Mouse (Mus musculus) urinary bladder, postnatal 0 days (tissue): ENCODE measurements around the gene 4930516K23Rik. TPM values are rescaled to one million over a fixed set of nuclear protein-coding genes. Genes with fewer than 3 reads are reported as not detected.

Source experiments
- polyA plus RNA-seq: library from polyadenylated mRNA; unstranded; fragments of >200 nt; fragmentation: Nextera tagmentation; extraction: Ambion mirVana; gene quantifications from 2 replicates; pipeline ENCODE4 v1.2.1, GENCODE M21; 2015

4930516K23Rik gene
- not detected in 2 replicates for polyA plus RNA-seq

GRCm38 (mm10) chr7:104061345-104061744 lies at the start of gene 4930516K23Rik:
Gene 4930516K23Rik, minus strand, starts transcription at chr7:104061445.

DNA sequence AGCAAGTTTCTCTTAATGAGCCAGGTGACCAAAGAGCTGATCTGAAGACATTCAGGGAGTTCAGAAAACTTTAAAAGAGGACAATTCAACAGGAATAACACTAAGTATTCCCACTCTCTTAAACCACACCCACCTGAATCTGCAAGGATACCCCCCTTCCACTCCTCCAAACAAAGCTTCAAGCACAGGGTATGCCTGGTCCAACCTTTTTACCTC lies 43.4 kb upstream of the 4930516K23Rik start, which contains the start of gene Olfr646:
Gene Olfr646 (plus strand): TSS at position 117 of the 216 bp plus-strand sequence.

GRCm38 (mm10) chr7:104085365-104085764 lies 24.1 kb upstream of the 4930516K23Rik start, which contains the start of gene Olfr645:
Gene Olfr645, minus strand, starts transcription at chr7:104085465.

GRCm38 (mm10) chr7:104071769-104072168 lies 10.5 kb upstream of the 4930516K23Rik start, which contains the start of gene Olfr644:
Gene Olfr644, minus strand, starts transcription at chr7:104071869.

DNA sequence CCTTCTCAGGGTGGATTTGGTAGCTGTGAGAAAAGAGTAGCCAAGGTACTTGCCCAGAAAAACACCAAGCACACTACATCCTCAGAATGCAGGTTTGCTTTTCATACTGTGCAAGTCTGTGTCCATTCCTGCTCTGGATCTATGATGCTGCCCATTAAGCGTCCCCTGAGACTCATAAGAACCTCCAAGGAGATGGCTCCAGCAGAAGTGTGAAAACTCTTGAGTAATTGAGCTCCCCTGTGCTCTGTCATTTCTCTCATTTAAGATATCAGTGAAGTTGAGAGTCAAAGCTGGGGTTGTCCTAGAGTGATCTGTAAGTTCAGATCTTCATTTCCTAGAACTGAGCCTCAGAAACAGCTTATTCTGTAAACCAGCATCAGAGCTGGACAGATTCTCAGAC lies 8.7 kb downstream of the 4930516K23Rik start, which contains the start of gene Olfr642:
Gene Olfr642 (minus strand): TSS at position 101 of the 400 bp plus-strand sequence.

GRCm38 (mm10) chr7:104035145-104035544 lies 26.1 kb downstream of the 4930516K23Rik start, which contains the start of gene Olfr641:
Gene Olfr641, plus strand, starts transcription at chr7:104035445.

DNA sequence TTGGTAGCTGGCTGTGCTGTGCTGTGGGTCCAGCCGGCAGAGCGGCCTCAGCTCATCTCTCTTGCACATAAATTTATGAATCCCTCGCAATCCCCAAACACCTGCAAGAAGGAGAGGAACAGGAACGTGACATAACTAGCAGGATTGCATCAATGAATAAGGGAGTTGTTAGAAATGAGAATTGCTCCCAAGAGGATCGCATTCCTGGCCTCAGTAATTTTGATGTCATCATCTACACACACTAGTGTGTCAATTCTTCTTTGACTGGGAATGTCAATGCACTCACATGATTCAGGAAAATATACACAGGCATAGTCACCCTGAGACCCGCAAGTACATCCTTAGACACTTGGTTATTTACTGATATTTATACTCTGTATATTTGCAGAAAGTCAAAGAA lies 35.8 kb downstream of the 4930516K23Rik start, which contains the start of gene Olfr640:
Gene Olfr640 (minus strand): TSS at position 101 of the 400 bp plus-strand sequence.

GRCm38 (mm10) chr7:104017203-104017602 lies 44.0 kb downstream of the 4930516K23Rik start, which contains the start of gene Olfr639:
Gene Olfr639, minus strand, starts transcription at chr7:104017303.

Other genes with a start within 250 kb of the 4930516K23Rik start
- gene Hbb-bt, start 247.4 kb downstream of the 4930516K23Rik start, polyA plus RNA-seq: 1,351 and 3,387 TPM in 2 replicates
- gene Hbb-bs, start 233.3 kb downstream of the 4930516K23Rik start, polyA plus RNA-seq: 8,698 and 21,253 TPM in 2 replicates
- not detected in 2 replicates for gene Hbb-bh2, start 220.9 kb downstream of the 4930516K23Rik start, polyA plus RNA-seq
- not detected in 2 replicates for gene Hbb-bh1, start 218.3 kb downstream of the 4930516K23Rik start, polyA plus RNA-seq
- gene Hbb-y, start 208.2 kb downstream of the 4930516K23Rik start, polyA plus RNA-seq: 0.78 and 3.6 TPM in 2 replicates
- gene Olfr66, start 175.2 kb downstream of the 4930516K23Rik start, polyA plus RNA-seq: not detected in 2 replicates
- gene Olfr64, start 167.0 kb downstream of the 4930516K23Rik start, polyA plus RNA-seq: not detected in 2 replicates
- not detected in 2 replicates for gene Olfr65, start 158.0 kb downstream of the 4930516K23Rik start, polyA plus RNA-seq
- gene Olfr631, start 132.6 kb downstream of the 4930516K23Rik start, polyA plus RNA-seq: not detected in 2 replicates
- gene Olfr632, start 127.1 kb downstream of the 4930516K23Rik start, polyA plus RNA-seq: not detected in 2 replicates
- not detected in 2 replicates for gene Olfr633, start 117.0 kb downstream of the 4930516K23Rik start, polyA plus RNA-seq
- not detected in 2 replicates for gene Olfr635, start 90.3 kb downstream of the 4930516K23Rik start, polyA plus RNA-seq
- gene Olfr638, start 62.7 kb downstream of the 4930516K23Rik start, polyA plus RNA-seq: not detected in 2 replicates
- not detected in 2 replicates for gene Olfr639, start 44.1 kb downstream of the 4930516K23Rik start, polyA plus RNA-seq
- gene Olfr640, start 35.9 kb downstream of the 4930516K23Rik start, polyA plus RNA-seq: not detected in 2 replicates
- gene Olfr641, start 26.0 kb downstream of the 4930516K23Rik start, polyA plus RNA-seq: not detected in 2 replicates
- gene Olfr642, start 8.8 kb downstream of the 4930516K23Rik start, polyA plus RNA-seq: not detected in 2 replicates
- not detected in 2 replicates for gene Olfr644, start 10.4 kb upstream of the 4930516K23Rik start, polyA plus RNA-seq
- not detected in 2 replicates for gene Olfr645, start 24.0 kb upstream of the 4930516K23Rik start, polyA plus RNA-seq
- gene Olfr646, start 43.4 kb upstream of the 4930516K23Rik start, polyA plus RNA-seq: not detected in 2 replicates
- gene Ubqln5, start 68.4 kb upstream of the 4930516K23Rik start, polyA plus RNA-seq: not detected in 2 replicates
- gene Olfr643, start 76.0 kb upstream of the 4930516K23Rik start, polyA plus RNA-seq: not detected in 2 replicates
- gene Ubqln3, start 81.8 kb upstream of the 4930516K23Rik start, polyA plus RNA-seq: not detected in 2 replicates
- not detected in 2 replicates for gene Ubqlnl, start 89.1 kb upstream of the 4930516K23Rik start, polyA plus RNA-seq
- not detected in 2 replicates for gene Olfm5, start 103.4 kb upstream of the 4930516K23Rik start, polyA plus RNA-seq
- gene Olfr648, start 121.9 kb upstream of the 4930516K23Rik start, polyA plus RNA-seq: 0.05 and 0.07 TPM in 2 replicates
- not detected in 2 replicates for gene Olfr649, start 134.5 kb upstream of the 4930516K23Rik start, polyA plus RNA-seq
- gene Trim6, start 157.3 kb upstream of the 4930516K23Rik start, polyA plus RNA-seq: 0.63 and 1.2 TPM in 2 replicates
- gene Trim34a, start 183.0 kb upstream of the 4930516K23Rik start, polyA plus RNA-seq: 2.3 and 2.7 TPM in 2 replicates
- 0.36 and 0.41 TPM in 2 replicates for gene Trim5, start 226.6 kb upstream of the 4930516K23Rik start, polyA plus RNA-seq